Mouse (Mus musculus): ENCODE measurements around the gene Olfr1251.
"Not testable (repeated sequence)": the region's sequence is repeated elsewhere in the genome, so short reads cannot be mapped to it uniquely, and the experiment has no call there.

Olfr1251 gene

GRCm38 (mm10) chr2:89671836-89672235 lies at the start of gene Olfr1251:
Gene Olfr1251 (minus strand): TSS chr2:89671936.
- DNase-seq (ENCODE audit: extremely low spot score), result no peak

GRCm38 (mm10) chr2:89691980-89692379 lies 20.2 kb upstream of the Olfr1251 start:
- DNase-seq (ENCODE audit: extremely low spot score), result no peak

- no peak for DNase-seq (ENCODE audit: extremely low spot score)
Observed at GRCm38 (mm10) chr2:89661367-89661766, 10.4 kb downstream of the Olfr1251 start, which contains the start of gene Olfr1250. Gene Olfr1250 (minus strand): TSS chr2:89661467.

- no peak for DNase-seq (ENCODE audit: extremely low spot score)
Observed at GRCm38 (mm10) chr2:89634883-89635282, 36.9 kb downstream of the Olfr1251 start, which contains the start of gene Olfr1249. Gene Olfr1249 (minus strand): TSS chr2:89634983.

- DNase-seq (ENCODE audit: extremely low spot score), result not testable (repeated sequence)
Observed at GRCm38 (mm10) chr2:89618145-89618544, 53.6 kb downstream of the Olfr1251 start, which contains the start of gene Olfr1248. Gene Olfr1248 (minus strand): TSS chr2:89618245.

Data from embryo, embryonic 9.5 days (tissue).